Mouse (Mus musculus) heart, postnatal 0 days (tissue): ENCODE measurements at regions not wholly inside any gene's neighbourhood (a gene's known extent, or its start where the extent isn't known, plus 50 kb on each side); places are given as distances from the start of the nearest gene placed in this dataset.

Experiments
- ATAC-seq: fragments of 200-750 bp; cut with Nextera tagmentation; 2 replicates; pipeline ENCODE4 v1.8.0; 2017; ENCODE audit warnings: low read depth, moderate number of reproducible peaks, moderate library complexity; ENCODE audit not compliant: insufficient read depth
- DNase-seq: peaks from one replicate; pipeline ENCODE4 v3.0.0-alpha.2; 2016; ENCODE audit warnings: low spot score
- H3K27ac ChIP-seq: fragments of 300-500 bp; sonication (generic); 2 replicates; pipeline ENCODE4 v1.5.1; 2014; ENCODE audit warnings: low read depth, mild to moderate bottlenecking
- H3K27me3 ChIP-seq: fragments of 300-500 bp; sonication (generic); 2 replicates; pipeline ENCODE4 v1.6.1; 2014; ENCODE audit warnings: low read length, mixed read lengths; ENCODE audit not compliant: control insufficient read depth, insufficient read depth
- H3K36me3 ChIP-seq: fragments of 300-500 bp; sonication (generic); replicated peaks from 2 replicates; pipeline ENCODE4 v1.6.1; 2014; ENCODE audit warnings: low read length, mixed read lengths; ENCODE audit not compliant: control insufficient read depth, insufficient read depth
- H3K4me1 ChIP-seq: fragments of 300-500 bp; sonication (generic); 2 replicates; pipeline ENCODE4 v1.6.1; 2014; ENCODE audit warnings: antibody characterized with exemption; ENCODE audit not compliant: control insufficient read depth, insufficient read depth
- H3K4me2 ChIP-seq: fragments of 300-500 bp; sonication (generic); 2 replicates; pipeline ENCODE4 v1.6.1; 2014; ENCODE audit warnings: low read depth, mild to moderate bottlenecking, low read length, moderate library complexity
- H3K4me3 ChIP-seq: fragments of 300-500 bp; sonication (generic); 2 replicates; pipeline ENCODE4 v1.5.1; 2014; ENCODE audit warnings: low read depth, low read length
- H3K9ac ChIP-seq: fragments of 300-500 bp; sonication (generic); replicated peaks from 2 replicates; pipeline ENCODE4 v1.6.1; 2014; ENCODE audit warnings: low read depth, low read length, mixed read lengths
- H3K9me3 ChIP-seq: fragments of 300-500 bp; sonication (generic); replicated peaks from 2 replicates; pipeline ENCODE4 v1.6.1; 2016; ENCODE audit warnings: low read length; ENCODE audit not compliant: control insufficient read depth
- CTCF ChIP-seq: IDR thresholded peaks from 2 replicates; pipeline ENCODE4 v1.5.1; 2016; ENCODE audit warnings: antibody characterized with exemption, control low read depth, low read depth
- EP300 ChIP-seq: IDR thresholded peaks from 2 replicates; pipeline ENCODE4 v1.6.1; 2016; ENCODE audit warnings: antibody characterized with exemption, low read depth
- WGBS: fragments of 180-500 bp; shearing (Covaris S2); extraction: QIAGEN DNeasy Blood & Tissue Kit; methylation state at CpG from one replicate; pipeline ENCODE4 v1.1.7; 2014; 5-methylcytosine and 5-hydroxymethylcytosine counted together

- Histone ChIP-seq H3K9ac (no peak overlapping the region), H3K36me3 (no peaks in the 10 kb centered on the region), H3K27ac (no peak overlapping the region), H3K4me2 (no peak overlapping the region), H3K4me3 (no peak overlapping the region), H3K9me3 (no peaks in the 10 kb centered on the region), H3K4me1 (no peaks in the 10 kb centered on the region), H3K27me3 (no peaks in the 10 kb centered on the region)
- no peak for TF ChIP-seq EP300
- TF ChIP-seq CTCF = no peak
- WGBS = 57% methylated on average over 1 of the region's 1 CpGs
- ATAC-seq = no peak
- DNase-seq = no peak
These were observed 668.1 kb downstream of the 1700064H15Rik start for GRCm38 (mm10) chr3:18960341-18960740.

- H3K9me3 ChIP-seq = no peaks in the 10 kb centered on the region
- no peaks in the 10 kb centered on the region for H3K36me3 ChIP-seq
- H3K9ac ChIP-seq = no peak overlapping the region
- H3K27me3 ChIP-seq = no peaks in the 10 kb centered on the region
- H3K27ac ChIP-seq = no peak overlapping the region
- no peak for TF ChIP-seq CTCF
- no peak for TF ChIP-seq EP300
- no peak overlapping the region for H3K4me2 ChIP-seq
- H3K4me3 ChIP-seq = no peak overlapping the region
- DNase-seq (no peak), ATAC-seq (no peak)
- WGBS = 76% methylated on average over 3 of the region's 3 CpGs
- no peaks in the 10 kb centered on the region for H3K4me1 ChIP-seq
These were observed 639.8 kb downstream of the 1700064H15Rik start for GRCm38 (mm10) chr3:18988662-18989061.

GRCm38 (mm10) chr3:18989577-18990240, 638.8 kb downstream of the 1700064H15Rik start:
- no peak for ATAC-seq
- peak overlapping the region; percentile 9; the same call in 1 of the 2 replicates for H3K4me2 ChIP-seq
- DNase-seq = no peak

GRCm38 (mm10) chr3:19000179-19000578, 628.3 kb downstream of the 1700064H15Rik start:
- Histone ChIP-seq H3K27ac (no peak overlapping the region), H3K4me3 (no peak overlapping the region), H3K36me3 (no peaks in the 10 kb centered on the region), H3K27me3 (no peaks in the 10 kb centered on the region), H3K9me3 (no peaks in the 10 kb centered on the region), H3K9ac (no peak overlapping the region), H3K4me1 (no peaks in the 10 kb centered on the region), H3K4me2 (no peak overlapping the region)
- no peak for TF ChIP-seq CTCF
- TF ChIP-seq EP300 = no peak
- no peak for DNase-seq
- no peak for ATAC-seq
- 69% methylated on average over 5 of the region's 5 CpGs for WGBS

More at GRCm38 (mm10) chr3:18989577-18990240, 638.8 kb downstream of the 1700064H15Rik start:
- Histone ChIP-seq H3K36me3 (no peaks in the 10 kb centered on the region), H3K27ac (no peak overlapping the region), H3K4me1 (no peaks in the 10 kb centered on the region), H3K9me3 (no peaks in the 10 kb centered on the region), H3K9ac (no peak overlapping the region), H3K27me3 (no peaks in the 10 kb centered on the region), H3K4me3 (no peak overlapping the region)
- TF ChIP-seq CTCF = no peak
- WGBS = 37% methylated on average over 13 of the region's 13 CpGs

- WGBS = 75% methylated on average over 7 of the region's 7 CpGs
- Histone ChIP-seq H3K36me3 (no peaks in the 10 kb centered on the region), H3K4me2 (no peak overlapping the region), H3K27ac (no peak overlapping the region), H3K4me3 (no peak overlapping the region), H3K9me3 (no peaks in the 10 kb centered on the region), H3K27me3 (no peaks in the 10 kb centered on the region), H3K9ac (no peak overlapping the region), H3K4me1 (no peaks in the 10 kb centered on the region)
- ATAC-seq = no peak
- no peak for DNase-seq
- TF ChIP-seq CTCF = no peak
- no peak for TF ChIP-seq EP300
These were observed 626.4 kb downstream of the 1700064H15Rik start for GRCm38 (mm10) chr3:19002056-19002455.

GRCm38 (mm10) chr3:19004792-19005191, 623.7 kb downstream of the 1700064H15Rik start:
- Histone ChIP-seq H3K4me3 (no peak overlapping the region), H3K27me3 (no peaks in the 10 kb centered on the region), H3K36me3 (no peaks in the 10 kb centered on the region), H3K4me1 (no peaks in the 10 kb centered on the region), H3K4me2 (no peak overlapping the region), H3K9ac (no peak overlapping the region), H3K27ac (no peak overlapping the region), H3K9me3 (no peaks in the 10 kb centered on the region)
- TF ChIP-seq EP300 = no peak
- no peak for TF ChIP-seq CTCF
- DNase-seq = no peak
- WGBS = 58% methylated on average over 1 of the region's 1 CpGs
- ATAC-seq = no peak
